ENCODE assay signal across 10 mouse cellular contexts in the genomic region with DNA sequence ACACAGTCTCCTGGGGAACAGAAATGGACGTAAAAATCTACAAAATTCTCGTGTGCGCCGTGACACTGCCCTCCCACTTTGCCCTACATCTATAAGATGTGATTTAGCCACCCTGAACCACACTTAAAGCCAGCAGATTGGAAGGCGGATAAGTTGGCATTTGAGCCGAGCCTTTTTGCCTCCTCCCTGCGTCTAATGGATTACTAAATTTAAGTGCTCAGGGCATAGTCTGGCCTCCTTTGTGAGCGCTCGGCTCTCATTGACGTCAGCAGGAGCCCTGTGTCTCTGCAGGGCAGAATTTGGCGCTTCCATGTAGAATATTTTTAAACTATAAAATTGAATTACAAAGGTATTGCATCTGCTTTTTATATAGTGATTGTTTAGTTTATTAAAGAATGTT.
DNase-seq lines count a peak whose midpoint lies in the region; ATAC-seq and TF ChIP-seq lines count a peak whose summit lies in the region.
"Had no signal": no experiment of that assay in that cellular context is flagged by ENCODE, and none has a peak within 500 bp of the region (broad histone marks: within the 10 kb centered on the region; RNA-seq: fewer than 3 reads in every experiment).

No protein-coding gene starts in this region.

- TF ChIP-seq POLR2A in heart, adult 2 months (IDR thresholded peaks at IDR 0.05; ENCODE audit: insufficient read depth, low read depth, low read length), result no peak

- no peaks in the 10 kb centered on the region for H3K4me1 ChIP-seq in embryonic facial prominence, embryonic 11.5 days (ENCODE audit: control insufficient read depth, insufficient read depth, low read length)
- H3K4me1 ChIP-seq in embryonic facial prominence, embryonic 10.5 days, result peaks cover 10% of the 10 kb centered on the region
- no peaks in the 10 kb centered on the region; the same call in 1 of the 2 replicates for H3K4me1 ChIP-seq in intestine, embryonic 16.5 days (ENCODE audit: control insufficient read depth, insufficient read depth, low read length)
- H3K4me1 ChIP-seq in midbrain, embryonic 14.5 days (ENCODE audit: control insufficient read depth, insufficient read depth, low read length), result 0 out of 2 replicates have a peak, but pooled peaks cover 3% of the 10 kb centered on the region
- no peaks in the 10 kb centered on the region for H3K4me1 ChIP-seq in heart, adult 2 months (ENCODE audit: control insufficient read depth, insufficient read depth, low read length)

- no peak for TF ChIP-seq EP300 in heart, adult 2 months (IDR thresholded peaks at IDR 0.05; ENCODE audit: insufficient read depth, low read depth, low read length)

- WGBS in embryonic facial prominence, embryonic 11.5 days, result 57% methylated on average over 11 of the region's 11 CpGs
- WGBS in embryonic facial prominence, embryonic 10.5 days, result 60% methylated on average over 11 of the region's 11 CpGs
- 56% methylated on average over 11 of the region's 11 CpGs for WGBS in intestine, embryonic 16.5 days
- 28% methylated on average over 11 of the region's 11 CpGs for WGBS in midbrain, embryonic 14.5 days
- WGBS in heart, adult 2 months, result 75% methylated on average over 11 of the region's 11 CpGs

- intact Hi-C loops in heart, adult 2 months (cut with DNase I), result no loop called here

- H3K4me2 ChIP-seq in embryonic facial prominence, embryonic 11.5 days (ENCODE audit: low read depth, low read length), result no peak overlapping the region
- no peak overlapping the region for H3K4me2 ChIP-seq in intestine, embryonic 16.5 days (ENCODE audit: low read depth, low read length)
- no peak overlapping the region for H3K4me2 ChIP-seq in midbrain, embryonic 14.5 days (ENCODE audit: low read length)

- no peak for TF ChIP-seq CTCF in heart, adult 2 months (IDR thresholded peaks at IDR 0.05)

- H3K27me3 ChIP-seq in embryonic facial prominence, embryonic 11.5 days (ENCODE audit: control insufficient read depth, insufficient read depth, low read length), result no peaks in the 10 kb centered on the region
- no peaks in the 10 kb centered on the region for H3K27me3 ChIP-seq in embryonic facial prominence, embryonic 10.5 days (replicated peaks; ENCODE audit: low read depth, poor library complexity, severe bottlenecking)
- no peaks in the 10 kb centered on the region for H3K27me3 ChIP-seq in intestine, embryonic 16.5 days (replicated peaks; ENCODE audit: control insufficient read depth, insufficient read depth, low read length)
- H3K27me3 ChIP-seq in midbrain, embryonic 14.5 days (ENCODE audit: control insufficient read depth, insufficient read depth, low read length), result no peaks in the 10 kb centered on the region
- no peaks in the 10 kb centered on the region for H3K27me3 ChIP-seq in heart, adult 2 months (ENCODE audit: control insufficient read depth, insufficient read depth, low read length)

- H3K9me3 ChIP-seq in embryonic facial prominence, embryonic 11.5 days (replicated peaks; ENCODE audit: control insufficient read depth, low read length), result no peaks in the 10 kb centered on the region
- no peaks in the 10 kb centered on the region for H3K9me3 ChIP-seq in embryonic facial prominence, embryonic 10.5 days
- no peaks in the 10 kb centered on the region for H3K9me3 ChIP-seq in intestine, embryonic 16.5 days (ENCODE audit: control insufficient read depth, low read length)
- no peaks in the 10 kb centered on the region for H3K9me3 ChIP-seq in midbrain, embryonic 14.5 days (ENCODE audit: control insufficient read depth, low read length)

- H3K79me2 ChIP-seq in heart, adult 2 months (replicated peaks; ENCODE audit: control insufficient read depth, insufficient read depth, low read length), result no peaks in the 10 kb centered on the region

- H3K9ac ChIP-seq in embryonic facial prominence, embryonic 11.5 days (replicated peaks; ENCODE audit: low read length), result no peak overlapping the region
- no peak overlapping the region for H3K9ac ChIP-seq in intestine, embryonic 16.5 days (ENCODE audit: low read depth, low read length)
- 0 out of 2 replicates have a peak overlapping the region, but pooled peaks have one; percentile 20 for H3K9ac ChIP-seq in midbrain, embryonic 14.5 days (replicated peaks; ENCODE audit: low read length)
- H3K9ac ChIP-seq in heart, adult 2 months (ENCODE audit: low read depth, low read length), result no peak overlapping the region

- no peaks in the 10 kb centered on the region for H3K36me3 ChIP-seq in embryonic facial prominence, embryonic 11.5 days (replicated peaks; ENCODE audit: control insufficient read depth, insufficient read depth, low read depth, low read length)
- no peaks in the 10 kb centered on the region for H3K36me3 ChIP-seq in embryonic facial prominence, embryonic 10.5 days (replicated peaks)
- no peaks in the 10 kb centered on the region for H3K36me3 ChIP-seq in intestine, embryonic 16.5 days (ENCODE audit: control insufficient read depth, insufficient read depth, low read length)
- no peaks in the 10 kb centered on the region for H3K36me3 ChIP-seq in midbrain, embryonic 14.5 days (ENCODE audit: control insufficient read depth, insufficient read depth, low read length)
- no peaks in the 10 kb centered on the region for H3K36me3 ChIP-seq in heart, adult 2 months (ENCODE audit: control insufficient read depth, insufficient read depth, low read length)

- no peak overlapping the region for H3K27ac ChIP-seq in embryonic facial prominence, embryonic 11.5 days (replicated peaks; ENCODE audit: low read depth, low read length)
- H3K27ac ChIP-seq in embryonic facial prominence, embryonic 10.5 days (replicated peaks), result no peak overlapping the region
- peak overlapping the region; percentile 8; the same call in 1 of the 2 replicates for H3K27ac ChIP-seq in intestine, embryonic 16.5 days (ENCODE audit: low read length)
- H3K27ac ChIP-seq in midbrain, embryonic 14.5 days (replicated peaks; ENCODE audit: low read depth, low read length), result no peak overlapping the region
- H3K27ac ChIP-seq in heart, adult 2 months, result no peak overlapping the region

- ATAC-seq in embryonic facial prominence, embryonic 11.5 days (replicated peaks; ENCODE audit: insufficient number of reproducible peaks, low FRiP score, low TSS enrichment, low read depth), result no peak
- ATAC-seq in intestine, embryonic 16.5 days, result 0 out of 2 replicates have a peak, but pooled peaks have one; percentile 38
- peak; percentile 40; the same call in 1 of the 2 replicates for ATAC-seq in midbrain, embryonic 14.5 days (ENCODE audit: low FRiP score, low TSS enrichment)
- ATAC-seq: CD4-positive, CD25-positive, alpha-beta regulatory T cell, adult 4 months had no signal

- H3K4me3 ChIP-seq in embryonic facial prominence, embryonic 11.5 days (ENCODE audit: low read depth, low read length), result no peak overlapping the region
- no peak overlapping the region for H3K4me3 ChIP-seq in embryonic facial prominence, embryonic 10.5 days
- H3K4me3 ChIP-seq in intestine, embryonic 16.5 days (ENCODE audit: low read length), result no peak overlapping the region
- no peak overlapping the region for H3K4me3 ChIP-seq in midbrain, embryonic 14.5 days (replicated peaks; ENCODE audit: low read depth, low read length)
- H3K4me3 ChIP-seq in heart, adult 2 months, result no peak overlapping the region

- peak; percentile 34 for DNase-seq in embryonic facial prominence, embryonic 11.5 days (ENCODE audit: low spot score)
- no peak for DNase-seq in embryonic facial prominence, embryonic 10.5 days (ENCODE audit: low spot score)
- DNase-seq in cerebellum, adult 11 months, result peak; percentile 34
- DNase-seq in midbrain, embryonic 14.5 days, result peak; percentile 59
- DNase-seq in right cerebral cortex, adult 2 months (ENCODE audit: low spot score in 2 of 2), result no peak
- no peak for DNase-seq in heart, adult 2 months
- no peak for DNase-seq in thymus, postnatal 4 days
- DNase-seq: layer of hippocampus, adult 9-11 months had no signal

Comparison
In these comparisons a context has a peak if more than half of its experiments do, and no peak if none do; other contexts are left out.
1. DNase-seq: peak in embryonic facial prominence, embryonic 11.5 days (single experiment), cerebellum, adult 11 months (single experiment) and midbrain, embryonic 14.5 days (single experiment); none in embryonic facial prominence, embryonic 10.5 days (single experiment), right cerebral cortex, adult 2 months (0 of 2), heart, adult 2 months (0 of 2) and thymus, postnatal 4 days (single experiment).